Mouse (Mus musculus): ENCODE data around the gene Saxo2. TPM values are rescaled to one million over a fixed set of nuclear protein-coding genes. Genes with fewer than 3 reads are reported as not detected.

Gene Saxo2
- polyA plus RNA-seq (2016; fragmentation: Nextera tagmentation; extraction: Ambion mirVana): 7.4 and 9.9 TPM in 2 replicates

GRCm38 (mm10) chr7:82648353-82649080 lies at the start of gene Saxo2, which contains the start of gene Efl1:
TSS of gene Saxo2 (minus strand) at chr7:82648528.
TSS of gene Efl1 (plus strand) at chr7:82648614.
- H3K4me2 ChIP-seq (replicated peaks): peak within 1 kb of the TSS; percentile 84
- WGBS: under 1% methylated on average over 46 of the region's 46 CpGs
- peak; percentile 92 for ATAC-seq (ENCODE audit: insufficient number of reproducible peaks, insufficient read depth, low FRiP score, low TSS enrichment)
- peaks cover 12% of the 10 kb centered on the region for H3K4me1 ChIP-seq
- H3K9me3 ChIP-seq: no peaks in the 10 kb centered on the region
- H3K9ac ChIP-seq: peak within 1 kb of the TSS; percentile 53
- H3K36me3 ChIP-seq: peaks cover 9% of the 10 kb centered on the region; the same call in 1 of the 2 replicates
- H3K27ac ChIP-seq: no peak within 1 kb of the TSS
- peak within 1 kb of the TSS; percentile 65 for H3K4me3 ChIP-seq
- H3K27me3 ChIP-seq: no peaks in the 10 kb centered on the region

- H3K4me1 ChIP-seq: peaks cover 7% of the 10 kb centered on the region; the same call in 1 of the 2 replicates
- H3K27ac ChIP-seq: no peak overlapping the region
- H3K4me3 ChIP-seq: no peak overlapping the region
- no peak overlapping the region for H3K9ac ChIP-seq
- no peak for ATAC-seq (ENCODE audit: insufficient number of reproducible peaks, insufficient read depth, low FRiP score, low TSS enrichment)
- 79% methylated on average over 8 of the region's 8 CpGs for WGBS
- H3K4me2 ChIP-seq (replicated peaks): no peak overlapping the region
- peaks cover 40% of the 10 kb centered on the region for H3K36me3 ChIP-seq
- no peaks in the 10 kb centered on the region for H3K27me3 ChIP-seq
- H3K9me3 ChIP-seq: no peaks in the 10 kb centered on the region
These were observed 49.3 kb upstream of the Saxo2 start for GRCm38 (mm10) chr7:82697668-82698067.

- no peak overlapping the region for H3K4me3 ChIP-seq
- WGBS: 79% methylated on average over 6 of the region's 6 CpGs
- H3K9me3 ChIP-seq: no peaks in the 10 kb centered on the region
- H3K4me1 ChIP-seq: peaks cover 5% of the 10 kb centered on the region; the same call in 1 of the 2 replicates
- H3K4me2 ChIP-seq (replicated peaks): no peak overlapping the region
- no peak for ATAC-seq (ENCODE audit: insufficient number of reproducible peaks, insufficient read depth, low FRiP score, low TSS enrichment)
- no peak overlapping the region for H3K27ac ChIP-seq
- H3K36me3 ChIP-seq: peaks cover 40% of the 10 kb centered on the region
- H3K9ac ChIP-seq: no peak overlapping the region
- H3K27me3 ChIP-seq: no peaks in the 10 kb centered on the region
These were observed 42.9 kb upstream of the Saxo2 start for GRCm38 (mm10) chr7:82691021-82691738.

DNA sequence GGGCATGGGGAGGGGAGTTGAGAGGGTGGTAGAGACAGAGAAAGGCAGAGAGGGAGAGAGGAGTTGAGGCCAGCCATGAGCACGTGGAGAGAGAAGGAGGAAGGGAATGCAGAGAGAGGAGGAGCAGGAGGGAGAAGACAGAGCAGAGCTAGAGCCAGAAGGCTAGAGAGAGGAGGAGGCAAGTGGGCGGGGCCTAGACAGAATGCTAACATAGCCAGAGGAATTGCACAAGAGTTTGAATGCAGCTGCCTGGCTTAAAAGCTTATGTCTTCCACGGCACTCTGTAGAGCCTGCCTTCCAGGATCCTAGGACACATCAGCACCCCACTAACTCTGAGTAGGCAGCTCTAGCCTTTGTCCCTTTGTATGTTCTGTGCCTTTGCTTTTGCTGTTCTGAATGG lies 40.4 kb upstream of the Saxo2 start:
- Histone ChIP-seq H3K9ac (no peak overlapping the region), H3K4me2 (replicated peaks) (no peak overlapping the region), H3K36me3 (peaks cover 38% of the 10 kb centered on the region), H3K9me3 (no peaks in the 10 kb centered on the region), H3K4me3 (no peak overlapping the region), H3K27ac (no peak overlapping the region), H3K27me3 (no peaks in the 10 kb centered on the region), H3K4me1 (peaks cover 5% of the 10 kb centered on the region; the same call in 1 of the 2 replicates)
- WGBS: 52% methylated on average over 3 of the region's 3 CpGs
- ATAC-seq (ENCODE audit: insufficient number of reproducible peaks, insufficient read depth, low FRiP score, low TSS enrichment): peak; percentile 56; the same call in 1 of the 2 replicates

DNA sequence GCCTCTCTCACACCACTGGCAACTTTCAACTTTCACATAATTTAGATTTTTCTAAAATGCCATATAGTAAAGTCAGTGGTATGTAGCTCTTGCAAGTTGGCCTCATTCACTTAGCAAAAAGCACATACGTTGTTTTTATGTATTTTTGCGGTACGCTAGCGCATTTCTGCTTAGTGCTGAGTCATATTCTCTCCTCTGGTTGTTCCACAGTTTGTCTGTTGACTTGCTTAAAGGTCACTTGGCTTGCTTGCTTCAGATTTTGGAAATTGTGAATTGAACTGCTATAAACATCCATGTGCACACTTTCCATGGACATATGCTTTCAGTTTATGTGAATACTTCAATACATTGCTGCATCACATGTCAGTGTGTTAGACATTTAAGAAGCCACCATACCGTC lies 31.6 kb upstream of the Saxo2 start:
- Histone ChIP-seq H3K27ac (no peak overlapping the region), H3K4me1 (no peaks in the 10 kb centered on the region), H3K27me3 (no peaks in the 10 kb centered on the region), H3K4me2 (replicated peaks) (no peak overlapping the region), H3K36me3 (peaks cover 22% of the 10 kb centered on the region), H3K9ac (no peak overlapping the region), H3K9me3 (no peaks in the 10 kb centered on the region), H3K4me3 (no peak overlapping the region)
- WGBS: 79% methylated on average over 5 of the region's 5 CpGs
- ATAC-seq (ENCODE audit: insufficient number of reproducible peaks, insufficient read depth, low FRiP score, low TSS enrichment): no peak

DNA sequence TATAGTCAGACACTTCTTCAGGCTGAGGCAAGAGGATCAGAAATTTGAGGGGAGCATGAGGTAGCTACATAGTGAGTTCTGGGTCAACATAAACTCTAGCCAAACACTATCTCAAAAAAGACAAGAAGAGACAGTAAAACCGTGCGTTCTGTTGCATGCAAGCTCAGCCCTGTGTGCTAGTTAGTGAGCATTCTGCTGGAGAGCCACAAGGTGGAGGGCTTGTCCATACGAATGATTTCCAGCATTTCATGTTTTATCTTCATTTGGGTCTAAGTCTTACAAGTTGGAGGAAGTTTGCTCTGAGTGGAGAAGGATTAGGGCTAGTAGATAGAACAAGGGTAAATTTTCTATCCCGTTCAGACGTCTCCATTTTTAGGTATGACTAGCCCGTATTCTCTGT lies 28.5 kb upstream of the Saxo2 start:
- H3K9me3 ChIP-seq: no peaks in the 10 kb centered on the region
- no peaks in the 10 kb centered on the region for H3K27me3 ChIP-seq
- H3K9ac ChIP-seq: no peak overlapping the region
- WGBS: 85% methylated on average over 6 of the region's 6 CpGs
- H3K36me3 ChIP-seq: peaks cover 34% of the 10 kb centered on the region
- H3K4me2 ChIP-seq (replicated peaks): no peak overlapping the region
- no peak overlapping the region for H3K4me3 ChIP-seq
- no peak overlapping the region for H3K27ac ChIP-seq
- no peaks in the 10 kb centered on the region for H3K4me1 ChIP-seq
- no peak for ATAC-seq (ENCODE audit: insufficient number of reproducible peaks, insufficient read depth, low FRiP score, low TSS enrichment)

- WGBS: 92% methylated on average over 5 of the region's 5 CpGs
- ATAC-seq (ENCODE audit: insufficient number of reproducible peaks, insufficient read depth, low FRiP score, low TSS enrichment): no peak
- H3K36me3 ChIP-seq: peaks cover 28% of the 10 kb centered on the region
These were observed 27.7 kb upstream of the Saxo2 start for GRCm38 (mm10) chr7:82676001-82676400.

DNA sequence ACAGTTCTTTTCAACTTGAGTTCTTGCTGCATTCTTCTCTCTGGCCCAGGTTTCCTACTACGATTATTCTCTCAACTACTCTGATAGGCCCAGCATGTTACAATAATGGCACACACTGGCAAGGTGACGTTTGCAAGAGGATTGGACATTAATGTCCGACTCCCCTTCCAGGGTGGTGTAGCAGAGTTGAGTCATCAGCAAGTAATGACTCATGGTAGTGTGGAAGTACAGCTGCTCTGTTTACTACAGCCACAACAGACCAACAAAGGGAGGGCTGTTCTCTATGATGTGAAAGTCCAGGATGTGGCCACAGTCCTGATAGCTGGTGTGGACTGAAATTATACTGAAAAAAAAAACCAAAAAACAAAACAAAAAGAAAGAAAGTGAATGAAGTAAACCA lies 16.3 kb upstream of the Saxo2 start:
- Histone ChIP-seq H3K9ac (no peak overlapping the region), H3K4me3 (no peak overlapping the region), H3K36me3 (peaks cover 31% of the 10 kb centered on the region), H3K4me2 (replicated peaks) (no peak overlapping the region), H3K9me3 (no peaks in the 10 kb centered on the region), H3K27ac (no peak overlapping the region), H3K4me1 (no peaks in the 10 kb centered on the region), H3K27me3 (no peaks in the 10 kb centered on the region)
- WGBS: 92% methylated on average over 3 of the region's 3 CpGs
- no peak for ATAC-seq (ENCODE audit: insufficient number of reproducible peaks, insufficient read depth, low FRiP score, low TSS enrichment)

More at GRCm38 (mm10) chr7:82676001-82676400, 27.7 kb upstream of the Saxo2 start:
- H3K4me1 ChIP-seq: no peaks in the 10 kb centered on the region
- no peaks in the 10 kb centered on the region for H3K9me3 ChIP-seq
- no peak overlapping the region for H3K27ac ChIP-seq
- no peak overlapping the region for H3K4me3 ChIP-seq
- no peak overlapping the region for H3K9ac ChIP-seq
- H3K27me3 ChIP-seq: no peaks in the 10 kb centered on the region
- H3K4me2 ChIP-seq (replicated peaks): no peak overlapping the region

- Histone ChIP-seq H3K9me3 (no peaks in the 10 kb centered on the region), H3K4me2 (replicated peaks) (peak overlapping the region; percentile 84), H3K4me3 (peak overlapping the region; percentile 65), H3K4me1 (peaks cover 12% of the 10 kb centered on the region), H3K27ac (no peak overlapping the region), H3K9ac (peak overlapping the region; percentile 53), H3K36me3 (peaks cover 9% of the 10 kb centered on the region; the same call in 1 of the 2 replicates), H3K27me3 (no peaks in the 10 kb centered on the region)
- ATAC-seq (ENCODE audit: insufficient number of reproducible peaks, insufficient read depth, low FRiP score, low TSS enrichment): no peak
- 11% methylated on average over 6 of the region's 6 CpGs for WGBS
These were observed 735 bp upstream of the Saxo2 start for GRCm38 (mm10) chr7:82649081-82649445.

DNA sequence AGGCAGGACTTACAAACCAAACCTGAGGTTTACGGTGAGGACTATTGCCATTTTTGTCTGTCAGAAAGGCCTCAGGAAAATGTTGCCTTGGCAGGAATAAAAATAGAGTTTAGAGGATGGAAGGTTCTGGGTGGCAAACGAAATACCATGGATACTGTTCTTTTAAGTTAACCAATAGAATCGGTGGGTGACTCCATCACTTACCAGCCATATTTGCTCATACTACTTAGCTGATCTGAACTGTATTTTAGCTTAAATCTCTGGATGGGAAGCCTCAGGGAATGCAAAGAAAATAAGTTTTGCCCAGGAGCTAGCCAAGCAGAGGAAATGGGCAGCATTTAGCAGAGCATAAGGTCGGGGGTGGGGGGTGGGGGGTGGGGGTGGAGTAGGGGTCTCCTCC lies 419 bp downstream of the Saxo2 start:
- Histone ChIP-seq H3K4me1 (peaks cover 12% of the 10 kb centered on the region), H3K27me3 (no peaks in the 10 kb centered on the region), H3K27ac (no peak overlapping the region), H3K9me3 (no peaks in the 10 kb centered on the region), H3K4me2 (replicated peaks) (peak overlapping the region; percentile 84), H3K4me3 (peak overlapping the region; percentile 65), H3K9ac (peak overlapping the region; percentile 53), H3K36me3 (peaks cover 9% of the 10 kb centered on the region; the same call in 1 of the 2 replicates)
- WGBS: 33% methylated on average over 4 of the region's 4 CpGs
- no peak for ATAC-seq (ENCODE audit: insufficient number of reproducible peaks, insufficient read depth, low FRiP score, low TSS enrichment)

- Histone ChIP-seq H3K27me3 (no peaks in the 10 kb centered on the region), H3K4me3 (no peak overlapping the region), H3K9ac (no peak overlapping the region), H3K4me2 (replicated peaks) (no peak overlapping the region), H3K36me3 (peaks cover 6% of the 10 kb centered on the region; the same call in 1 of the 2 replicates), H3K9me3 (no peaks in the 10 kb centered on the region), H3K4me1 (peaks cover 12% of the 10 kb centered on the region), H3K27ac (no peak overlapping the region)
- ATAC-seq (ENCODE audit: insufficient number of reproducible peaks, insufficient read depth, low FRiP score, low TSS enrichment): no peak
- whole genome bisulfite sequencing: 88% methylated on average over 3 of the region's 3 CpGs
These were observed 1.1 kb downstream of the Saxo2 start for GRCm38 (mm10) chr7:82647183-82647582.

DNA sequence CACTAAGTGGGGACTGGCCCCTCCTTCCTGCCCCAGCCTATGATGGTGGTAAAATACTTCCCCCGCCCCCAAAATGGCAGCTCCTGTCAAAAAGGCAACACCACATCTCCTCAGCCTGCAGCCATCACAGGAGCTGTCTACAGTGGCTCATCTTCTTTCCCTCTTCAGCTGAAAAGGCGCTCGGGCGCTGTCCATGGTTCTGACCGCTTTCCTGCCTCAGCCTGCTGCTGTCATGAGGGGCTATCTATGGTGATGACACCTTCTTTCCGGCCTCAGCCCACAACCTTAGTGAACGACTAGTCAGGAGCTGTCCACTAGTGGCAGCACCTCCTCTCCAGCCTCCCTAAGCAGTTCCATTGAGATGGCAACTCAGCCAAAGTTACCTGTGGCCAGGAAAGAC lies 23.0 kb downstream of the Saxo2 start:
- H3K4me3 ChIP-seq: no peak overlapping the region
- H3K4me1 ChIP-seq: 0 out of 2 replicates have a peak, but pooled peaks cover 3% of the 10 kb centered on the region
- H3K9me3 ChIP-seq: no peaks in the 10 kb centered on the region
- ATAC-seq (ENCODE audit: insufficient number of reproducible peaks, insufficient read depth, low FRiP score, low TSS enrichment): no peak
- H3K27me3 ChIP-seq: no peaks in the 10 kb centered on the region
- H3K9ac ChIP-seq: no peak overlapping the region
- no peaks in the 10 kb centered on the region for H3K36me3 ChIP-seq
- no peak overlapping the region for H3K4me2 ChIP-seq (replicated peaks)
- 14% methylated on average over 7 of the region's 7 CpGs for WGBS
- no peak overlapping the region for H3K27ac ChIP-seq

Data from embryonic facial prominence, embryonic 12.5 days (tissue).